Mouse (Mus musculus): ENCODE data around the gene Sprr2a2.
"Not testable (repeated sequence)": the region's sequence is repeated elsewhere in the genome, so short reads cannot be mapped to it uniquely, and the experiment has no call there.

The Sprr2a2 gene

DNA sequence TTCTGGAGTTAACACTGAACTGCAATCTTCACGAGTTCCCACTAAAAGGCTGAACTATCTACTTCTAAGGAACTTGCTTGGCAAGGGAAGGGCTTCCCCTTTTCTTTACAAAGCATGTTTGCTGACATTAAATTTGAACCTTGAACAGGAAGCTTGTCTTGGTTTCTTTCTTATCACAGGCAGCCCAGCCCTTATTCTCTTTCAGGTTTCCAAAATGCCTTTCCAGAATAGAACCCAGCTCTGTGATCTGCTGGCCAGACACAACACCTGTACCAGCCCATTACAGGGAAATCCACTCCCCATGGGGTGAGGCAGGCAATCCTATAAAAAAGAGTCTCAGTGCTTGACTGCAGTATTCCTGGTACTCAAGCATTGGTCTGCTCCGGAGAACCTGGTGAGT, at the start of gene Sprr2a2, which contains the start of gene Sprr2a1:
Sprr2a2 (plus strand) TSS at position 352 of the 400 bp plus-strand sequence.
Sprr2a1 (plus strand) TSS at position 231 of the 400 bp plus-strand sequence.
- not testable (repeated sequence) for DNase-seq (ENCODE audit: low spot score)

DNA sequence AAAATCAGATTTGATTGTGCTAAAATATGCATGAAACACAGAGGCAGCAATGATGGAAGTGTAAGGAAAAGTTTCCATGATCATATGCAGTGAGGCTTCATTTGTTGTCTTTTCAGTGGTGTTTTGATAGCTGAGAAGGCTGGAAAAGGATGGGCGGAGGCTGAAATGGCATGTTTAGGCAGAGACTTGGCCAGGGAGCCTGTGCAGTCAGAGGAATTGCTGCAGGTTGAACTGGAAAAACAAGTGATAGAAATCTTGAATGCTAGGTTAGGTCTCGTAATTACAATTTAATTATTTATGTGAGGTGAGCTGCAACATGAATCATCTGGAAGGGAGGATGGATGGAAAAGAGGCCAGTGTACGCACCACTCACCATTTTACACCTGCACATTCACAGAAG, 45.9 kb upstream of the Sprr2a2 start:
- DNase-seq (ENCODE audit: low spot score): no peak

DNA sequence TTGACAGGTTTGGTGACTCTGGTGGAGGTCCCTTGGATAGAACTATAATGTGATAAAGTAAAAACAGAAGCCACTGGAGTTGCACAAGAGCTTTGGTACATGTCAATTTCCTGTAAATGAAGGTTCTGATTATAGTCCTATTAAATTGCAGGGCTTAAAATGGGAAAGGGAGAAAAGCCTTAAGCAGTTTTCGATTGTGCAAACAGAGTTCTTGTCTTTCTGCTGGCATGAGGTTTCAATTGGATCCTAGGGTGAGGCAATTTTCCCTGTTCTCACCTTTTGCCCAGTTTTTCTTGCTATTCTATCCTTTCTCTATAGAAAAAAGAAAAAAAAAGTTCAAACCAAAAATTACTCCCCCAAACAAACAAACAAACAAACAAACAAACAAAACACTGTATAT, 38.8 kb upstream of the Sprr2a2 start:
- DNase-seq (ENCODE audit: low spot score): no peak

DNA sequence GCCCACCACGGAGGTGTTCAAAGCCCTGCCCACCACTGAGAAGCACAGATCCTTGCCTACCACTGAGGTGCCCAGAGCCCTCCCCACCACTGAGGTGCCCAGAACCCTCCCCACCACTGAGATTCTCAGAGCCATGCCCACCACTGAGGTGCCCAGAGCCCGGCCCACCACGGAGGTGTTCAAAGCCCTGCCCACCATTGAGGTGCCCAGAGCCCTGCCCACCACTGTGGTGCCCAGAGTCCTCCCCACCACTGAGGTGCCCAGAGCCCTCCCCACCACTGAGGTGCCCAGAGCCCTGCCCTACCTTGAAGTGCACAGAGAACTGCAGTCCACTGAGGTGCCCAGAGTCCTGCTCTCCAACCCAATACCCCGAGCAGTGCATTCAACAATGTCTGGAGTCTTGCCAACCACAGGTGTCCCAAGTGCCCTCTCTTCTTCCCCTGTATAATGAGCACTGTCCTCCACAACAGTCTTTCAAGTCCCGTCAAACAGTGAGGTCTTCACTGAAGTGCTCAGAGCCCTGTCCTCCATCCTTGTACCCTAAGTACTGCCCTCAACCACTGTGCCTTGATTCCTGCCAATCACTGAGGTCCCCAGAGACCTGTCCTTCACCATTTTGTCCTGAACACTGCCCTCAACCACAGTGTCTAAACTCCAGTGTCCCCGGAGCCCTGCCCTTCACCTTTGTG, 20.1 kb upstream of the Sprr2a2 start:
- no peak for DNase-seq (ENCODE audit: low spot score)

DNA sequence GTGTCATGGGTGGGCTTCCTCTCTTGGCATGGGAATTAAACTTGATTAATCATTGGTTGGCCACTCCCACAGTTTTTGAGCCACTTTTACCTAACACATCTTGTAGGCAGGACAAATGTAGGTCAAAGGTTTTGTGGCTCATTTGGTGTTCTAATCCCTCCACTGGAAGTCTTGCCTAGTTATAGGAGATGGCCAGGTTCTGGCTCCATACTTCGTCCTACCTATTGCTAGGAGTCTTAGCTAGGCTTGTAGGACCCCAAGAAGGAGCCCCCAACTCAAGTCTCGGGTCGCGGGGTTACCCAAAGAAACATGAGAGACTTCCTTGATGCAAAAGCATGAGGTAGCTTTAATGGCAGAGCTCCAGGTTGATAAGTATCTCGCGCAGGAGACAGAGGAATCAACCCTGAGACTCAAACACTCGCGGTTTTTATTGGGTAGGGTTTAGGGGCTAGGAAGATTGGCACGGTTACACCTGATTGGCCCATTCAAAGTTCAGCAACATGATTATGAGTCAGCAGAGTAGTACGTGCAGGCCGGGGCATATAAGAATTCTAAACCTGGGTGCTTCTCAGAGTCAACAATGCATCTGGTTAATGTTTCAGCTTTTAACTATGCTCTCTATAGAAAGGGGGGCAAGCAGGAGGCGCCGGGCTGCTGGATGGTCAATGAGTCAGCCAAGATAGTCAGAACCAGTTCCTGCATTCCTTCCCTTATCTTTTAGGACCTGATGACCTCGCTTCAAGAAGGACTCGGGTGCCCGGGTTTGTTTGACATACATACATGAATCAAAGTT, 4.4 kb upstream of the Sprr2a2 start:
- DNase-seq (ENCODE audit: low spot score): not testable (repeated sequence)

DNA sequence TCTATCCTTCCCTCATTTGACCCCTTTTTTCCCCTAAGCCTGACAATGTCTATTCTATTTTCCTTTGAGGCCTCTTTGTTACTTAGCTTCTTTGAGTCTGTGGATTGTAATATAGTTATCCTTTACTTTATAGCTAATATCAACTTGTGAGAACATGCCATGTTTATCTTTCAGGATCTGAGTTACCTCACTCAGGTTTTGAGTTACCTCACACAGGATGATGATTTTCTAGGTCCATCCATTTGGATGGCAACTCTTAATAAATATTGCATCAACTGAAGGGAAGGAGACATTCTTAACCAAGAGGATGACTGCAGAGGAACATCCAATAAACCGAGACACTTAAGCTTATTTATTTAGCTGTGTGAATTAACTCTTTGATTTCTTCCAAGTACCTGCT, 3.7 kb upstream of the Sprr2a2 start:
- not testable (repeated sequence) for DNase-seq (ENCODE audit: low spot score)

DNA sequence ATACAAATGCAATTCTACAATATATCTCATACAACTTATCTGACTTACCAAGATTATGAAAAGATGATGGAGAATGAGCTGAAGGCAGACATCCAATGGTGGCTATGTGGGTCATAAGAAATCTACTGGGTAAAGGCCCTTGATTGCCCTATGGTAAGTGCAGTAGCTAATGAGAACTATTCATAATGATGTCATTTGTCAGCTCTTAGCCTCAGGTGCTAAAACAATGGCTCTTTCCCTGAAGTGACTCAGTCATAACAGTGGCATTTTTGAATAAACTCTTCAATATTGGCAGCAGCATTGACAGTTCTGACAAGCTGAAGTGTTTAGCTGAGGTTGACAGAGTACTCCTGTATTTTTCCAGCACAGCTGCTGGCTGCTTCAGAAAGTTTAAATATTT, 2.1 kb upstream of the Sprr2a2 start:
- not testable (repeated sequence) for DNase-seq (ENCODE audit: low spot score)

DNA sequence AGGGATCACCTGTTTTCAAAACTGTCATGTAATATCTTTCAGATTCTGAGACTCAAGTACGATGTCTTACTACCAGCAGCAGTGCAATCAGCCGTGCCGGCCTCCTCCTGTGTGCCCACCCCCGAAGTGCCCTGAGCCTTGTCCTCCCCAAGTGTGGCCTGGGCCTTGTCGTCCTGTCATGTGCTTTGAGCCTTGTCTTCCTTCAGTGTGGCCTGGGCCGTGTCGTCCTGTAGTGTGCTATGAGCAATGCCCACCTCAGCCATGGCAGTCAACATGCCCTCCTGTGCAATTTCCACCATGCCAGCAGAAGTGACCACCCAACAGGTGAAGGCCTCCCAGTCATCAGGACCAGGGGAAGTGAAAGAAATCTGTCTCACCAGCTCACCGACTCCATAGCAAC, 3.3 kb downstream of the Sprr2a2 start:
- DNase-seq (ENCODE audit: low spot score): not testable (repeated sequence)

DNA sequence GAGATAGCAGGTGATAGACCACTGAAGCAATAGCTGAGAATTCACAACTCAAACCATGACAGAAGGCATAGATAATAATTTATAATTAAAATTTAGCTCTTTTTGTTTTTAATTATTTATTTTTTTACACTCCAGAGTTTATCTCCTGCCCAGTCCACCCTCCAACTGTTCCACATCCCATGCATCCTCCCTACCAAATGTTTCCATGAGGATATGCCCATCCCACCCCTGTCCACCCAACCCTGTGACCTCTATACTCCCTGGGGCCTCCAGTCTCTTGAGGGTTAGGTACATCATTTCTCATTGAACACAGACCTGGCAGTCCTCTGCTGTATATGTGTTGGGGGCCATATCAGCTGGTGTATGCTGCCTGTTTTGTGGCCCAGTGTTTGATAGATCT, 8.0 kb downstream of the Sprr2a2 start:
- DNase-seq (ENCODE audit: low spot score): not testable (repeated sequence)

DNA sequence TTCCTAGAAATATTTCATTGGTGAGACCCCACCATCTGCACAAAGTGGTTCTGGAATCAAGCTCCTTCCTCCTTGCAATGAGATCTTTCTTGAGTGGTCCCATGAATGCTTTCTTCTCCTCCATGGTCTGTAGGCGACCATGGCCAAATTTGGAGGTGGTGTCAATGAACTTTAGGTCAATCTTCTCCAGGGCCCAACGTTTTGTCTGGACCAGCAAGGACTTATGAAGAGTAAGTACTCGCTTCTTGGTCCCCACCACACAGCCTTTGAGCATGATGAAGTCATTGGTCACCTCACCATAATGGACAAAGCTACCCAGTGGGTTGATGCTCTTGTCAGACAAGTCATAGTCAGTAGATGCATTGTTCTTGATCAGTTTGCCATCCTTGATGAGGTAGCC, 11.7 kb downstream of the Sprr2a2 start:
- not testable (repeated sequence) for DNase-seq (ENCODE audit: low spot score)

DNA sequence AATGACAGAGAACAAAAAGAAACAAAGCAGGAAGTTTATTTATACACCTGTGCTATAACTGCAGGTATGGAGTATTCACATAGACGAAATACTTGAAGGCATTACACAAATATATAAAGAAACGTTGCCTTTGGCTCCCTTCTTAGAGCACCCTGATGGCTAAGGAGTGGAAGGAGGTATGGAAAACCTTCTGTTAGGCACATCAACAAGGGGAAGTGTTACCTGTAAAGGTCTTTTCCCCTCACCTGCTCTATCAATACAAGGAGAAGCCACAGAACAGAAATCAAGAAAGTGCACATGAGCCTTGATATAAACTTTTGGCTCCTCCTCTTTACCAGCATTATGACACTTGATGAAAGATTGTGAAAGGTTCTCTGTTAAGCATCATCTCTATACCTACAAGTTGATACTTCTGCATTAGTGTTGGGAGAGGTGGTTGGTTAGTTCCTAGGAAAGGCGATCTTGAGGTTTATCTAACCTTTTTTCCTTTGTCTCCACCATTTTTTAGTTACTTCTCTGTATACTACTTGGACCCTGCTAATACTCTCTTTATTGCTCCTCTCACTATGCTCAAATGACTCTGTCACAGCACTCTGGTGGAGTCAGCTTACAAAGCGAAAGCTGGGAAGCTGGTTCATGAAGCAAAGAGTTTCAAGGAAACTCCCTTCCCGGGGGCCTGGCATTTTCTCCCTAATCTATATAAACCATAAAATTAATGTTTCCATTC, 20.9 kb downstream of the Sprr2a2 start:
- not testable (repeated sequence) for DNase-seq (ENCODE audit: low spot score)

DNA sequence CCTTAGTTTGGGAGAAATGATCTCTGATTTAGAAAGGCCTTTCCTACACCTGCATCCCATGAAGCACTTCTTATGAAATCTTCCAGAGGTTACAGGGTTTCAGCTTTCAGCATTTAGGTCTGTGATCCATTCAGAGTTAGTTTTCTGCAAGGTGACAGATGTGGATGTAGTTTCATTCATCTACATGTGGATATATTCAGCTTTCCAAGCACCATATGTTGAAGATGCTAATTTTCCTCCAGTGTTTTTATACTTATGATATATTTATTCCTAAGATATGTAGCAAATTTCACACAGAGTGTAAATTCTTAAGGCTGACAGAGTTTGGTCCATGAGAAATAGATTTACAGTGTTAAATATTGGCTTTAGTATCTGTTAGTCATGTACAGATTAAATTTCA, 23.0 kb downstream of the Sprr2a2 start:
- not testable (repeated sequence) for DNase-seq (ENCODE audit: low spot score)

DNA sequence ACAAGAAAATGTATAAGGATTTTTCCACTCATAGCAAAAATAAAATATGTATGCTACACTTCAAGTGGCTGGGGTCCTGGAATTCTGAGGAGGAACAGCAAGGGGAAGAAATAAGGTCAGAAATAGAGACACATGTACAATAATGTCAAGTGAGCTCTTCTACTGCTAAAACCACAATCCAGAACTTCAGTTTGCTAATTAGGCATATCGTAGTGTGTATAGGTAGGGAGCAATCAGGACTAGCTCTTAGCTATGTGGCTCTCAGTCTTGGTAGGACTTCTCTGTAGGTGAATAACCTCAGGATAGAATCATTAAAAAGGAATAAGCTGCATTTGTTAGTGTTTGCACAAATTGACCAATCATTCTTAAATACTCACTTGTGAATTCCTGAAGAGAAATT, 23.5 kb downstream of the Sprr2a2 start:
- DNase-seq (ENCODE audit: low spot score): not testable (repeated sequence)

DNA sequence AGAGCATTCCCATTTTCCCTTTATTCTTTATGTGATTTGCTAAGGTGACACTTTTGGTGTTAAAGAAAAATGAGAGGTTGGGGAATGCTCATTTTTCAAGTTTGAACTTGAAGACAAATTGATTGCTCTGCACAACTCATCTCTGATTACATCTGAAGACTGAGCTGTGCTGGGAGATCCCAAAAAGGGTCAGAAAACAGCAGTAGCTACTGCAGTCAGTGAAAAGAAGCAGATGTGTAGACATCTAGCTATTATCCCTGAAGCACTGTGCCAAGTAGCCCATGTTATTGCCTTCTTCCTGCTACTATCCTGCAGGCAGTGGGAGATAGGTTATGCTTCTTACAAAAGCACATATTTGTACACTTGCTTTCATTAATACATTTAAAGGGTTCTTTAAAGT, 29.1 kb downstream of the Sprr2a2 start:
- DNase-seq (ENCODE audit: low spot score): not testable (repeated sequence)

DNA sequence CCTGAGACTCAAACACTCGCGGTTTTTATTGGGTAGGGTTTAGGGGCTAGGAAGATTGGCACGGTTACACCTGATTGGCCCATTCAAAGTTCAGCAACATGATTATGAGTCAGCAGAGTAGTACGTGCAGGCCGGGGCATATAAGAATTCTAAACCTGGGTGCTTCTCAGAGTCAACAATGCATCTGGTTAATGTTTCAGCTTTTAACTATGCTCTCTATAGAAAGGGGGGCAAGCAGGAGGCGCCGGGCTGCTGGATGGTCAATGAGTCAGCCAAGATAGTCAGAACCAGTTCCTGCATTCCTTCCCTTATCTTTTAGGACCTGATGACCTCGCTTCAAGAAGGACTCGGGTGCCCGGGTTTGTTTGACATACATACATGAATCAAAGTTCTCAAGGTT, 30.5 kb downstream of the Sprr2a2 start:
- not testable (repeated sequence) for DNase-seq (ENCODE audit: low spot score)

DNA sequence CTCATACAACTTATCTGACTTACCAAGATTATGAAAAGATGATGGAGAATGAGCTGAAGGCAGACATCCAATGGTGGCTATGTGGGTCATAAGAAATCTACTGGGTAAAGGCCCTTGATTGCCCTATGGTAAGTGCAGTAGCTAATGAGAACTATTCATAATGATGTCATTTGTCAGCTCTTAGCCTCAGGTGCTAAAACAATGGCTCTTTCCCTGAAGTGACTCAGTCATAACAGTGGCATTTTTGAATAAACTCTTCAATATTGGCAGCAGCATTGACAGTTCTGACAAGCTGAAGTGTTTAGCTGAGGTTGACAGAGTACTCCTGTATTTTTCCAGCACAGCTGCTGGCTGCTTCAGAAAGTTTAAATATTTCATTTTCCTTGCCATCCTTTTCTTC, 32.8 kb downstream of the Sprr2a2 start:
- DNase-seq (ENCODE audit: low spot score): not testable (repeated sequence)

DNA sequence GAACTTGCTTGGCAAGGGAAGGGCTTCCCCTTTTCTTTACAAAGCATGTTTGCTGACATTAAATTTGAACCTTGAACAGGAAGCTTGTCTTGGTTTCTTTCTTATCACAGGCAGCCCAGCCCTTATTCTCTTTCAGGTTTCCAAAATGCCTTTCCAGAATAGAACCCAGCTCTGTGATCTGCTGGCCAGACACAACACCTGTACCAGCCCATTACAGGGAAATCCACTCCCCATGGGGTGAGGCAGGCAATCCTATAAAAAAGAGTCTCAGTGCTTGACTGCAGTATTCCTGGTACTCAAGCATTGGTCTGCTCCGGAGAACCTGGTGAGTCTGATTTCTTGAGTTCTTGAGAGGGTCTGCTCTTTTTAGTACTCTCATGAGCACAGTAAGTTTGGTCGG, 34.7 kb downstream of the Sprr2a2 start:
- DNase-seq (ENCODE audit: low spot score): not testable (repeated sequence)

DNA sequence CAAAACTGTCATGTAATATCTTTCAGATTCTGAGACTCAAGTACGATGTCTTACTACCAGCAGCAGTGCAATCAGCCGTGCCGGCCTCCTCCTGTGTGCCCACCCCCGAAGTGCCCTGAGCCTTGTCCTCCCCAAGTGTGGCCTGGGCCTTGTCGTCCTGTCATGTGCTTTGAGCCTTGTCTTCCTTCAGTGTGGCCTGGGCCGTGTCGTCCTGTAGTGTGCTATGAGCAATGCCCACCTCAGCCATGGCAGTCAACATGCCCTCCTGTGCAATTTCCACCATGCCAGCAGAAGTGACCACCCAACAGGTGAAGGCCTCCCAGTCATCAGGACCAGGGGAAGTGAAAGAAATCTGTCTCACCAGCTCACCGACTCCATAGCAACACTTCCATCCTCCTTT, 38.1 kb downstream of the Sprr2a2 start:
- DNase-seq (ENCODE audit: low spot score): not testable (repeated sequence)

DNA sequence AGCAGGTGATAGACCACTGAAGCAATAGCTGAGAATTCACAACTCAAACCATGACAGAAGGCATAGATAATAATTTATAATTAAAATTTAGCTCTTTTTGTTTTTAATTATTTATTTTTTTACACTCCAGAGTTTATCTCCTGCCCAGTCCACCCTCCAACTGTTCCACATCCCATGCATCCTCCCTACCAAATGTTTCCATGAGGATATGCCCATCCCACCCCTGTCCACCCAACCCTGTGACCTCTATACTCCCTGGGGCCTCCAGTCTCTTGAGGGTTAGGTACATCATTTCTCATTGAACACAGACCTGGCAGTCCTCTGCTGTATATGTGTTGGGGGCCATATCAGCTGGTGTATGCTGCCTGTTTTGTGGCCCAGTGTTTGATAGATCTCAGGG, 42.8 kb downstream of the Sprr2a2 start:
- DNase-seq (ENCODE audit: low spot score): not testable (repeated sequence)

DNA sequence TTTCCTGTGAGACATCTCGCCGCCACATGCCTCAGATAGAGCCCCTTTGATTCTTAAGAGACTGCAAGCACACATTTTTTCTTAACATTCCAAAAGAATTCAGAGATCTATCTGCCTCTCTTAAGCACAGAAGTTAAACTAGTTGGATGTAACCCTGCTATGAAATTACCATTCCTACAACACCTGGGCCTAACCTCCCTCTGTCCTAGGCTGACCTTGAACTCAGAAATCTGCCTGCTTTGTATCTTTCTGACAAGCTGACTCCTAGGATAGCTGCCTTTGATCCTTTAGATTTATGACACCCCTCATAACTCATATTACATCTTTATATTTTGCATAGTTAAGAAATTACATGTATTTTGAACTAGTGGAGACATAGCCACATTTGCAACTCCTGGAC, 47.7 kb downstream of the Sprr2a2 start:
- not testable (repeated sequence) for DNase-seq (ENCODE audit: low spot score)

DNA sequence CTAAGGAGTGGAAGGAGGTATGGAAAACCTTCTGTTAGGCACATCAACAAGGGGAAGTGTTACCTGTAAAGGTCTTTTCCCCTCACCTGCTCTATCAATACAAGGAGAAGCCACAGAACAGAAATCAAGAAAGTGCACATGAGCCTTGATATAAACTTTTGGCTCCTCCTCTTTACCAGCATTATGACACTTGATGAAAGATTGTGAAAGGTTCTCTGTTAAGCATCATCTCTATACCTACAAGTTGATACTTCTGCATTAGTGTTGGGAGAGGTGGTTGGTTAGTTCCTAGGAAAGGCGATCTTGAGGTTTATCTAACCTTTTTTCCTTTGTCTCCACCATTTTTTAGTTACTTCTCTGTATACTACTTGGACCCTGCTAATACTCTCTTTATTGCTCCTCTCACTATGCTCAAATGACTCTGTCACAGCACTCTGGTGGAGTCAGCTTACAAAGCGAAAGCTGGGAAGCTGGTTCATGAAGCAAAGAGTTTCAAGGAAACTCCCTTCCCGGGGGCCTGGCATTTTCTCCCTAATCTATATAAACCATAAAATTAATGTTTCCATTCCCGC, 55.8 kb downstream of the Sprr2a2 start:
- DNase-seq (ENCODE audit: low spot score): not testable (repeated sequence)

DNA sequence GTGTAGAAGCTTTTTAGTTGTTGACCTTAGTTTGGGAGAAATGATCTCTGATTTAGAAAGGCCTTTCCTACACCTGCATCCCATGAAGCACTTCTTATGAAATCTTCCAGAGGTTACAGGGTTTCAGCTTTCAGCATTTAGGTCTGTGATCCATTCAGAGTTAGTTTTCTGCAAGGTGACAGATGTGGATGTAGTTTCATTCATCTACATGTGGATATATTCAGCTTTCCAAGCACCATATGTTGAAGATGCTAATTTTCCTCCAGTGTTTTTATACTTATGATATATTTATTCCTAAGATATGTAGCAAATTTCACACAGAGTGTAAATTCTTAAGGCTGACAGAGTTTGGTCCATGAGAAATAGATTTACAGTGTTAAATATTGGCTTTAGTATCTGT, 57.8 kb downstream of the Sprr2a2 start:
- not testable (repeated sequence) for DNase-seq (ENCODE audit: low spot score)

Measured in urinary bladder, postnatal 10 days (tissue).